29 mouse cellular contexts compared by ENCODE assay signal in the genomic region with DNA sequence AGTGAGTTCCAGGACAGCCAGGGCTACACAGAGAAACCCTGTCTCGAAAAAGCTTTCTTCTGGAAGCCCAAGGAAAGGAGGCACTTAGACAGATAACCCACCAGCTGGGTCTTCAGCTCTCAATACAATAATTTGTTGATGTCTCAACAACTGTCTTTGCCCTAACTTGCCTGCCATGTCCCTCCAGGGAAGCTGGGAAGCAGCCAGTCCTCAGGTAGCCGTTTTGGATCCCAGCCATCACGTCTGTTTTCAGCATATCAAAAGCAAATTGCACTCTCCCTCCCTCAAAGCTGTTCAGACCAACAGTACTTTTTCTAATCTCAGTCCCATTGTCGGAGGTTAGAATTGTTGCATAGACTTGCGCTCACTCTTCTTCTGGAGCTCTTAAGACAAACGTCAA. TPM values are rescaled to one million over a fixed set of nuclear protein-coding genes. Genes with fewer than 3 reads are reported as not detected.
DNase-seq lines count a peak whose midpoint lies in the region; ATAC-seq and TF ChIP-seq lines count a peak whose summit lies in the region.
"Had no signal": no experiment of that assay in that cellular context is flagged by ENCODE, and none has a peak within 500 bp of the region (broad histone marks: within the 10 kb centered on the region; RNA-seq: fewer than 3 reads in every experiment).

No protein-coding gene starts in this region.

- peaks cover 33% of the 10 kb centered on the region for H3K79me2 ChIP-seq in liver, adult 2 months (ENCODE audit: control insufficient read depth, insufficient read depth, low read length)

- no peak for TF ChIP-seq CTCF in liver, adult 2 months (IDR thresholded peaks at IDR 0.05; ENCODE audit: low read depth, low read length)

- intact Hi-C loops in heart, postnatal 10 days (cut with DNase I) = no loop called here

- H3K9ac ChIP-seq in liver, adult 2 months (ENCODE audit: low read depth, low read length) = peak overlapping the region; percentile 54
- H3K9ac ChIP-seq in liver, embryonic 12.5 days = no peak overlapping the region
- H3K9ac ChIP-seq: forebrain, embryonic 15.5 days; heart, embryonic 12.5 days; hindbrain, embryonic 14.5 days; kidney, embryonic 15.5 days; limb, embryonic 12.5 days; liver, embryonic 14.5 days; lung, embryonic 15.5 days; neural tube, embryonic 12.5 days had no signal

- no peak overlapping the region for H3K4me3 ChIP-seq in liver, adult 2 months (ENCODE audit: insufficient read depth, low read depth, low read length)
- no peak overlapping the region for H3K4me3 ChIP-seq in liver, embryonic 12.5 days
- H3K4me3 ChIP-seq: forebrain, embryonic 15.5 days; heart, embryonic 12.5 days; kidney, embryonic 15.5 days; layer of hippocampus, adult 2 months; limb, embryonic 12.5 days; lung, embryonic 15.5 days; midbrain, embryonic 10.5 days; myocyte; neural tube, embryonic 12.5 days had no signal

- H3K27ac ChIP-seq in liver, adult 2 months (replicated peaks; ENCODE audit: insufficient read depth, low read depth, low read length) = peak overlapping the region; percentile 96
- no peak overlapping the region for H3K27ac ChIP-seq in liver, embryonic 12.5 days
- H3K27ac ChIP-seq: forebrain, embryonic 15.5 days; hindbrain, embryonic 14.5 days; kidney, embryonic 15.5 days; layer of hippocampus, adult 2 months; limb, embryonic 12.5 days; liver, embryonic 14.5 days; lung, embryonic 15.5 days; midbrain, embryonic 10.5 days; neural tube, embryonic 12.5 days had no signal

- 43% methylated on average over 6 of the region's 6 CpGs for WGBS in liver, adult 2 months
- WGBS in liver, embryonic 12.5 days (ENCODE audit: insufficient replicate concordance) = 83% methylated on average over 6 of the region's 6 CpGs

- H3K27me3 ChIP-seq in liver, adult 2 months (ENCODE audit: control insufficient read depth, insufficient read depth, low read length) = no peaks in the 10 kb centered on the region
- H3K27me3 ChIP-seq in liver, embryonic 12.5 days (replicated peaks) = no peaks in the 10 kb centered on the region
- H3K27me3 ChIP-seq: forebrain, embryonic 15.5 days; heart, embryonic 12.5 days; kidney, embryonic 15.5 days; limb, embryonic 12.5 days; lung, embryonic 15.5 days; neural tube, embryonic 12.5 days had no signal

- H3K4me1 ChIP-seq in liver, adult 2 months (ENCODE audit: control insufficient read depth, insufficient read depth, low read length) = peaks cover 34% of the 10 kb centered on the region
- H3K4me1 ChIP-seq in liver, embryonic 12.5 days = peaks cover 24% of the 10 kb centered on the region

- no peak for ATAC-seq in liver, embryonic 12.5 days
- ATAC-seq in activated CD4-positive, CD25-positive, alpha-beta regulatory T cell, adult 4 months = no peak
- ATAC-seq: forebrain, embryonic 15.5 days; intestine, postnatal 0 days had no signal

- H3K36me3 ChIP-seq in liver, adult 2 months (ENCODE audit: control insufficient read depth, insufficient read depth, low read length) = peaks cover 44% of the 10 kb centered on the region; the same call in 1 of the 2 replicates
- H3K36me3 ChIP-seq in liver, embryonic 12.5 days = peaks cover 69% of the 10 kb centered on the region

- no peak for TF ChIP-seq POLR2A in liver, adult 2 months (IDR thresholded peaks at IDR 0.05; ENCODE audit: extremely low read depth, insufficient read depth, low read length)

- peak; percentile 34 for DNase-seq in cerebellum, adult 11-12 months
- DNase-seq in cerebellum, postnatal 4 days (ENCODE audit: low spot score in 2 of 2) = no peak
- peak; percentile 83 for DNase-seq in liver, adult 2 months (ENCODE audit: extremely low read depth, low read depth, low spot score)
- DNase-seq in cerebellum, adult 8-10 months = peak; percentile 36
- peak; percentile 46 to 67 for DNase-seq in cerebellum, postnatal 25 days
- DNase-seq in heart, postnatal 10 days = no peak
- DNase-seq: adrenal gland, postnatal 10 days; gastrocnemius, postnatal 36 days; heart, adult 18-20 months; kidney, postnatal 25 days; layer of hippocampus, postnatal 36 days; right cerebral cortex, adult 18-20 months; spleen, adult 18-20 months; thymus, postnatal 14 days had no signal

- no peak overlapping the region for H3K4me2 ChIP-seq in liver, embryonic 12.5 days
- H3K4me2 ChIP-seq: forebrain, embryonic 15.5 days; heart, embryonic 12.5 days; hindbrain, embryonic 14.5 days; kidney, embryonic 15.5 days; limb, embryonic 12.5 days; lung, embryonic 15.5 days; neural tube, embryonic 12.5 days had no signal

- no peaks in the 10 kb centered on the region for H3K9me3 ChIP-seq in liver, embryonic 12.5 days (replicated peaks)
- H3K9me3 ChIP-seq: forebrain, embryonic 15.5 days; G1E; heart, embryonic 12.5 days; kidney, embryonic 15.5 days; limb, embryonic 12.5 days; lung, embryonic 15.5 days; midbrain, embryonic 10.5 days; neural tube, embryonic 12.5 days had no signal

RNA-seq across cellular contexts. Expression of a gene that starts 3.7 kb away (rescaled TPM):
- 95.5 and 112 TPM in 2 replicates for total RNA-seq in liver, adult 2 months (2014; rRNA removed)
- polyA plus RNA-seq in liver, adult 2 months (2012; rRNA removed) = 48.1 and 48.7 TPM in 2 replicates
- 35.1 and 36.6 TPM in 2 replicates for polyA plus RNA-seq in liver, embryonic 12.5 days (2016; fragmentation: Nextera tagmentation; extraction: Ambion mirVana)
- total RNA-seq in heart, postnatal 10 days (2021) = 10 to 100 TPM; 28.2 to 35.2 TPM
- 10 to 100 TPM; 11.5 to 14.1 TPM for polyA plus RNA-seq in activated CD4-positive, CD25-positive, alpha-beta regulatory T cell, adult 4 months (2017; shearing (Covaris generic))

RNA-seq across cellular contexts. Expression of a gene that starts 3.8 kb away (rescaled TPM):
- 19.6 and 23.5 TPM in 2 replicates for total RNA-seq in liver, adult 2 months (2014; rRNA removed)
- 27.5 and 27.7 TPM in 2 replicates for polyA plus RNA-seq in liver, adult 2 months (2012; rRNA removed)
- polyA plus RNA-seq in liver, embryonic 12.5 days (2016; fragmentation: Nextera tagmentation; extraction: Ambion mirVana) = 2.5 and 2.6 TPM in 2 replicates
- 10 to 100 TPM; 13.7 to 16.0 TPM for total RNA-seq in heart, postnatal 10 days (2021)
- 1 to 10 TPM; 2.3 to 6.0 TPM for polyA plus RNA-seq in activated CD4-positive, CD25-positive, alpha-beta regulatory T cell, adult 4 months (2017; shearing (Covaris generic))

RNA-seq across cellular contexts. Expression of a gene that starts 45.3 kb away (rescaled TPM):
- total RNA-seq in liver, adult 2 months (2014; rRNA removed) = 9.6 and 14.4 TPM in 2 replicates
- polyA plus RNA-seq in liver, adult 2 months (2012; rRNA removed) = 9.1 and 10.1 TPM in 2 replicates
- polyA plus RNA-seq in liver, embryonic 12.5 days (2016; fragmentation: Nextera tagmentation; extraction: Ambion mirVana) = 1.6 and 1.9 TPM in 2 replicates
- 10 to 100 TPM; 24.3 to 31.0 TPM for total RNA-seq in heart, postnatal 10 days (2021)
- 1 to 10 TPM; 1.2 TPM for polyA plus RNA-seq in activated CD4-positive, CD25-positive, alpha-beta regulatory T cell, adult 4 months (2017; shearing (Covaris generic))

RNA-seq across cellular contexts. Expression of a gene that starts 47.1 kb away (rescaled TPM):
- total RNA-seq in liver, adult 2 months (2014; rRNA removed) = 58.5 and 74.7 TPM in 2 replicates
- 70.1 and 92.8 TPM in 2 replicates for polyA plus RNA-seq in liver, adult 2 months (2012; rRNA removed)
- 40.5 and 40.8 TPM in 2 replicates for polyA plus RNA-seq in liver, embryonic 12.5 days (2016; fragmentation: Nextera tagmentation; extraction: Ambion mirVana)
- total RNA-seq in heart, postnatal 10 days (2021) = 100 to 1,000 TPM; 173 to 177 TPM
- 10 to 100 TPM; 22.6 to 27.5 TPM for polyA plus RNA-seq in activated CD4-positive, CD25-positive, alpha-beta regulatory T cell, adult 4 months (2017; shearing (Covaris generic))

Comparison
In these comparisons a context has a peak if more than half of its experiments do, and no peak if none do; other contexts are left out.
1. DNase-seq: peak in cerebellum, adult 11-12 months (single experiment), liver, adult 2 months (single experiment), cerebellum, adult 8-10 months (single experiment) and cerebellum, postnatal 25 days (2 of 2); none in cerebellum, postnatal 4 days (0 of 2) and heart, postnatal 10 days (0 of 2).